Mouse (Mus musculus): ENCODE measurements around the gene Plp2. TPM values are rescaled to one million over a fixed set of nuclear protein-coding genes. Genes with fewer than 3 reads are reported as not detected.

Plp2 gene
- polyA plus RNA-seq, 1 experiment from 2014 or later: 310 TPM

DNA sequence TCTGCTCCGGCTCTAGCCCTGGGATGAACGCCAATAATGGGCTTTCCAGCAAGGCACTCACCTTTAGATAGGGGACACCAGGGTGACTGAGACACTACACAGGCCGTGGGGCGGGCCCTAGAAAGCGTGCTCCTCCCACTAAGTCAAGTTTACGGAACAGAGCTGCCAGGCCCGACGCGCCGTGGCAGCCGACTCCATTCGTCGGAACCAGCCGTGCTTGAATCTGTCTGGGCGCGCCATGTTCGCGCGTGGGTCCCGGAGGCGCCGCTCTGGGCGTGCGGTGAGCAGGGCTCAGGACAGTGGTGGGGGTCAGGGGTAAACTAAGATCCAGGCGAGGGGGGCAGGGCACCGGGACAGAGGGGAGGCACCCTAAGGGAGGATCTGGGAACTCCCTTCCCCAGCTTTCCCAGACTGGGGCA lies 14.0 kb downstream of the Plp2 start, which contains the start of gene Prickle3:
TSS of gene Prickle3 (plus strand) at position 40 of the 419 bp plus-strand sequence.
- ATAC-seq (ENCODE audit: insufficient number of reproducible peaks, insufficient read depth, low FRiP score, low read depth): peak; percentile 36; the same call in 1 of the 2 replicates
- peak within 1 kb of the TSS; percentile 45 for H3K4me2 ChIP-seq (replicated peaks; ENCODE audit: low read depth, low read length)
- H3K36me3 ChIP-seq (ENCODE audit: control insufficient read depth, insufficient read depth, low read length): no peaks in the 10 kb centered on the region
- WGBS: 21% methylated on average over 26 of the region's 26 CpGs
- no peaks in the 10 kb centered on the region for H3K9me3 ChIP-seq (ENCODE audit: control insufficient read depth, low read depth, low read length)
- H3K27ac ChIP-seq (ENCODE audit: low read length): peak within 1 kb of the TSS; percentile 78
- H3K27me3 ChIP-seq (ENCODE audit: control insufficient read depth, insufficient read depth, low read length): no peaks in the 10 kb centered on the region
- peaks cover 2% of the 10 kb centered on the region; the same call in 1 of the 2 replicates for H3K4me1 ChIP-seq (ENCODE audit: control insufficient read depth, insufficient read depth, low read length)
- H3K9ac ChIP-seq (replicated peaks; ENCODE audit: low read depth, low read length): peak within 1 kb of the TSS; percentile 38
- H3K4me3 ChIP-seq (ENCODE audit: low read depth, low read length): peak within 1 kb of the TSS; percentile 40

- peak; percentile 98 for ATAC-seq (ENCODE audit: insufficient number of reproducible peaks, insufficient read depth, low FRiP score, low read depth)
- Histone ChIP-seq H3K36me3 (ENCODE audit: control insufficient read depth, insufficient read depth, low read length) (no peaks in the 10 kb centered on the region), H3K27me3 (ENCODE audit: control insufficient read depth, insufficient read depth, low read length) (no peaks in the 10 kb centered on the region), H3K4me3 (ENCODE audit: low read depth, low read length) (peak overlapping the region; percentile 35), H3K9ac (replicated peaks; ENCODE audit: low read depth, low read length) (peak overlapping the region; percentile 46; the same call in 1 of the 2 replicates), H3K4me1 (ENCODE audit: control insufficient read depth, insufficient read depth, low read length) (no peaks in the 10 kb centered on the region), H3K4me2 (replicated peaks; ENCODE audit: low read depth, low read length) (peak overlapping the region; percentile 45), H3K9me3 (ENCODE audit: control insufficient read depth, low read depth, low read length) (no peaks in the 10 kb centered on the region), H3K27ac (ENCODE audit: low read length) (peak overlapping the region; percentile 61; the same call in 1 of the 2 replicates)
- 17% methylated on average over 25 of the region's 25 CpGs for WGBS
These were observed 22.4 kb downstream of the Plp2 start for GRCm38 (mm10) chrX:7648671-7649304.

DNA sequence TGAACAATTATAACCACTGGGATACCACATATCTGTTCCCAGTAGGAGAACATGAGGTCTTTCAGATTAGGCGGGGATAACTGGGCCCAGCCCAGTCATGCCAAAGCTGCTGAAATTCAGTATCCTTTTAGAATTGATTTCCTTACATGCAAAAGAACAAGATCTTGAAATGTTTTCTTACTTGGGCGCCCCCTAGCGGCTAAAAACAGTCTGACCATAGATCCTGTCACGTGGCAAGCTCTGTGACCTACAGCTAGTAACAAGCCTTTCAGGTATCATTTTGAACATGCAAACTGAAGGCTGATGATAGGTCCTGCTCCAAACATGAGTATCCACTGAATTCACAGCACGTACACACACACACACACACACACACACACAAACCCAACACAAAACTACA lies 25.8 kb downstream of the Plp2 start:
- Histone ChIP-seq H3K9ac (replicated peaks; ENCODE audit: low read depth, low read length) (no peak overlapping the region), H3K36me3 (ENCODE audit: control insufficient read depth, insufficient read depth, low read length) (no peaks in the 10 kb centered on the region), H3K27ac (ENCODE audit: low read length) (no peak overlapping the region), H3K27me3 (ENCODE audit: control insufficient read depth, insufficient read depth, low read length) (no peaks in the 10 kb centered on the region), H3K9me3 (ENCODE audit: control insufficient read depth, low read depth, low read length) (no peaks in the 10 kb centered on the region), H3K4me2 (replicated peaks; ENCODE audit: low read depth, low read length) (no peak overlapping the region), H3K4me3 (ENCODE audit: low read depth, low read length) (no peak overlapping the region), H3K4me1 (ENCODE audit: control insufficient read depth, insufficient read depth, low read length) (no peaks in the 10 kb centered on the region)
- 10% methylated on average over 5 of the region's 5 CpGs for WGBS
- ATAC-seq (ENCODE audit: insufficient number of reproducible peaks, insufficient read depth, low FRiP score, low read depth): no peak

DNA sequence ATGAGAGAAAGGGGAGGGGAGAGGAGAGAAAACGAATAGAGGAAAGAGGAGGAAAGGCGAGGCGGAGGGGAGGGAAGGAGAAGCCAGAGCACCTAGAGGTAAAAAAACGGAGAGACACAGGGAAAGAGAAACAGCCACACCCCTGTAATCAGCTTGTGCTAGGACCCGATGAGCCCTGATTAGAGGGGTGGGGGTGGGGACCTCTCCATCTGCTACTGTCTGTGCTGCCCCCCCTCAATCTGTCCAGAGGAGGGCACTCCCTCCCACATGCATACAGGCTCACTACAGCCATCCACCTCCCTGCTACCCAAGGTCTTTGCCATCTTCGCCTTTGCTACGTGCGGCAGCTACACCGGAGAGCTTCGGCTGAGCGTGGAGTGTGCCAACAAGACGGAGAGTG lies 30.4 kb downstream of the Plp2 start:
- H3K27me3 ChIP-seq (ENCODE audit: control insufficient read depth, insufficient read depth, low read length): no peaks in the 10 kb centered on the region
- no peak for ATAC-seq (ENCODE audit: insufficient number of reproducible peaks, insufficient read depth, low FRiP score, low read depth)
- H3K4me3 ChIP-seq (ENCODE audit: low read depth, low read length): no peak overlapping the region
- H3K36me3 ChIP-seq (ENCODE audit: control insufficient read depth, insufficient read depth, low read length): no peaks in the 10 kb centered on the region
- no peaks in the 10 kb centered on the region for H3K9me3 ChIP-seq (ENCODE audit: control insufficient read depth, low read depth, low read length)
- H3K27ac ChIP-seq (ENCODE audit: low read length): no peak overlapping the region
- H3K4me2 ChIP-seq (replicated peaks; ENCODE audit: low read depth, low read length): no peak overlapping the region
- WGBS: 47% methylated on average over 12 of the region's 12 CpGs
- no peaks in the 10 kb centered on the region for H3K4me1 ChIP-seq (ENCODE audit: control insufficient read depth, insufficient read depth, low read length)
- H3K9ac ChIP-seq (replicated peaks; ENCODE audit: low read depth, low read length): no peak overlapping the region

- 19% methylated on average over 13 of the region's 13 CpGs for WGBS
- Histone ChIP-seq H3K36me3 (ENCODE audit: control insufficient read depth, insufficient read depth, low read length) (no peaks in the 10 kb centered on the region), H3K4me2 (replicated peaks; ENCODE audit: low read depth, low read length) (no peak overlapping the region), H3K4me3 (ENCODE audit: low read depth, low read length) (no peak overlapping the region), H3K4me1 (ENCODE audit: control insufficient read depth, insufficient read depth, low read length) (no peaks in the 10 kb centered on the region), H3K9me3 (ENCODE audit: control insufficient read depth, low read depth, low read length) (no peaks in the 10 kb centered on the region), H3K9ac (replicated peaks; ENCODE audit: low read depth, low read length) (no peak overlapping the region), H3K27ac (ENCODE audit: low read length) (no peak overlapping the region), H3K27me3 (ENCODE audit: control insufficient read depth, insufficient read depth, low read length) (no peaks in the 10 kb centered on the region)
- ATAC-seq (ENCODE audit: insufficient number of reproducible peaks, insufficient read depth, low FRiP score, low read depth): no peak
These were observed 31.5 kb downstream of the Plp2 start for GRCm38 (mm10) chrX:7639536-7640325.

DNA sequence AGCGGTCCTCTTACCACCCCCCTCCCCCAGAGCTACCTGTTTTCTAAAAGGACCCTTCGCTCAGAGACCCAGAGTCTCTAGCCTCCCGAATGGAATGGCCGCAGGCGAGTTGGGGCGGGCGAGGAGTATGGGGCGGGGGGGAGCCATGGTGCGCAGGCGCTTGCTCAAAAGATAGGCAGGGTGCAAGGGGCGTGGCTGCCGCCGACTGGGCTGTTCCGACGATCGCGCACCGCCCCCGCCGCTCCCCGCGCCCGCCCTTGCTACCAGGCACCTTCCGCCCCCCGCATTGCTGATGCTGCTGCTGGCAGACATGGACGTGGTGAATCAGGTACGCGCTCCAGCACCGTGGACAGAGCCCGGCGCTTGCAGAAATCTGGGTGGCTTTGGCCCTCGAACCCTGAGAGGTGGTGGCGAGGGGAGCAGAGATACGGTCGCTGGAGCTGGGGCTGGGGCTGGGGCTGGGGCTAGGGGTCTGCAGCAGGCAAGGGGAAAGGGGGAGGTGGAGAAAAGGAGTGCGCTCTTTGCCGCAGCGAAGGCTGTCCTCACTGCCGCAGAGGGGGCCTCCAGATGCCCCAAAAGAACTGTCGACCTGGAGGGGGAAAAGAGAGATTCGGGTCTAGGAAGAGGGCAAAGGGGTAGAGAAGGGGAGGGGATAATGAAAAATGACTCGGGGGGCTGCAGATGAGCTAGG lies 32.6 kb downstream of the Plp2 start, which contains the start of gene Syp:
TSS of gene Syp (plus strand) at position 71 of the 691 bp plus-strand sequence.
- Histone ChIP-seq H3K9me3 (ENCODE audit: control insufficient read depth, low read depth, low read length) (no peaks in the 10 kb centered on the region), H3K4me2 (replicated peaks; ENCODE audit: low read depth, low read length) (peak within 1 kb of the TSS; percentile 37), H3K36me3 (ENCODE audit: control insufficient read depth, insufficient read depth, low read length) (no peaks in the 10 kb centered on the region), H3K4me3 (ENCODE audit: low read depth, low read length) (peak within 1 kb of the TSS; percentile 25), H3K27me3 (ENCODE audit: control insufficient read depth, insufficient read depth, low read length) (no peaks in the 10 kb centered on the region), H3K4me1 (ENCODE audit: control insufficient read depth, insufficient read depth, low read length) (no peaks in the 10 kb centered on the region), H3K27ac (ENCODE audit: low read length) (no peak within 1 kb of the TSS), H3K9ac (replicated peaks; ENCODE audit: low read depth, low read length) (no peak within 1 kb of the TSS)
- ATAC-seq (ENCODE audit: insufficient number of reproducible peaks, insufficient read depth, low FRiP score, low read depth): peak; percentile 81
- 17% methylated on average over 42 of the region's 42 CpGs for WGBS

DNA sequence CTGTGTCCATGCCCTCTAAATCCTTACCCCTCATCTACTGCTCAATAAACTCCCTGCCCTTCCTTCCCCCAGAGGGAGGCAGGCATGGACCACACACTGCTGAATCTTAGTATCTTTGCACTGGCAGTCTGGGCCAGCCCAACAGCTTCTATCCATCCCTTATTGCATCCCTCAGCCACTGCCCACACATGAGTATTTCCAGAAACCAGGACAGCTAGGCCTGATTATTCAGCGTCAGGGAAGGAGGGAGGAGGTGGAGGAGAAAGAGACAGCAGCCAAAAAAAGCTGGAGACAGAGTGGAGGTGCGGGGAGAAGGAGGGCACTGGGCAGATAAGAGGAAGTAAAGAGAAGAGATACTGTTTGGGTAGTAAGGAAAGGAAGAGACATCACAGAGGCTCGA lies 36.1 kb downstream of the Plp2 start:
- no peak for ATAC-seq (ENCODE audit: insufficient number of reproducible peaks, insufficient read depth, low FRiP score, low read depth)
- Histone ChIP-seq H3K27ac (ENCODE audit: low read length) (no peak overlapping the region), H3K4me2 (replicated peaks; ENCODE audit: low read depth, low read length) (no peak overlapping the region), H3K4me1 (ENCODE audit: control insufficient read depth, insufficient read depth, low read length) (no peaks in the 10 kb centered on the region), H3K9ac (replicated peaks; ENCODE audit: low read depth, low read length) (no peak overlapping the region), H3K36me3 (ENCODE audit: control insufficient read depth, insufficient read depth, low read length) (no peaks in the 10 kb centered on the region), H3K4me3 (ENCODE audit: low read depth, low read length) (no peak overlapping the region), H3K27me3 (ENCODE audit: control insufficient read depth, insufficient read depth, low read length) (no peaks in the 10 kb centered on the region), H3K9me3 (ENCODE audit: control insufficient read depth, low read depth, low read length) (no peaks in the 10 kb centered on the region)
- 80% methylated on average over 3 of the region's 3 CpGs for WGBS

- no peak for ATAC-seq (ENCODE audit: insufficient number of reproducible peaks, insufficient read depth, low FRiP score, low read depth)
- no peaks in the 10 kb centered on the region for H3K9me3 ChIP-seq (ENCODE audit: control insufficient read depth, low read depth, low read length)
- no peaks in the 10 kb centered on the region for H3K4me1 ChIP-seq (ENCODE audit: control insufficient read depth, insufficient read depth, low read length)
- H3K9ac ChIP-seq (replicated peaks; ENCODE audit: low read depth, low read length): no peak overlapping the region
- 83% methylated on average over 6 of the region's 6 CpGs for WGBS
- no peak overlapping the region for H3K4me3 ChIP-seq (ENCODE audit: low read depth, low read length)
- no peak overlapping the region for H3K4me2 ChIP-seq (replicated peaks; ENCODE audit: low read depth, low read length)
- no peaks in the 10 kb centered on the region for H3K36me3 ChIP-seq (ENCODE audit: control insufficient read depth, insufficient read depth, low read length)
- no peak overlapping the region for H3K27ac ChIP-seq (ENCODE audit: low read length)
- no peaks in the 10 kb centered on the region for H3K27me3 ChIP-seq (ENCODE audit: control insufficient read depth, insufficient read depth, low read length)
These were observed 38.6 kb downstream of the Plp2 start for GRCm38 (mm10) chrX:7632560-7632959.
